Mouse (Mus musculus) neutrophil, adult 5-6 weeks (primary cell): ENCODE data around the gene Kctd7. TPM values are rescaled to one million over a fixed set of nuclear protein-coding genes. Genes with fewer than 3 reads are reported as not detected.

ENCODE experiments used
- ATAC-seq: fragments of 151-379, 151-347 bp; 2 replicates; pipeline ENCODE4 v1.8.0; 2017; ENCODE audit warnings: mild to moderate bottlenecking, moderate TSS enrichment; ENCODE audit not compliant: insufficient number of reproducible peaks, poor library complexity, low FRiP score, severe bottlenecking; ENCODE audit errors: extremely low read depth
- total RNA-seq: library from RNA; stranded (forward); fragments of 200-1000 nt; gene quantifications from 2 replicates; pipeline ENCODE4 v1.2.3, GENCODE M21; 2017

Kctd7 gene
- total RNA-seq, 1 experiment from 2014 or later: 3.0 TPM

DNA sequence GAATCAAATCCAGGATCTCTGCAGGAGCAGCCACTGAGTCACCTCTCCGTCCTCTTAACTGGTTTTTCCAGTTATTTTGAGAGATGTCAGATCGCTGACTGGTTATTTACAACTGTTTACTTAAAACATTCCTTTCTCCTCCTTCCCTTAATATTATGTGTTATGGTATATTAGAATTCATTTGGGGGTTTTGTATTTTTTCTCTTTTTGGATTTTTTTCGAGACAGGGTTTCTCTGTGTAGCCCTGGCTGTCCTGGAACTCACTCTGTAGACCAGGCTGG, 37.8 kb downstream of the Kctd7 start:
- ATAC-seq: no peak

DNA sequence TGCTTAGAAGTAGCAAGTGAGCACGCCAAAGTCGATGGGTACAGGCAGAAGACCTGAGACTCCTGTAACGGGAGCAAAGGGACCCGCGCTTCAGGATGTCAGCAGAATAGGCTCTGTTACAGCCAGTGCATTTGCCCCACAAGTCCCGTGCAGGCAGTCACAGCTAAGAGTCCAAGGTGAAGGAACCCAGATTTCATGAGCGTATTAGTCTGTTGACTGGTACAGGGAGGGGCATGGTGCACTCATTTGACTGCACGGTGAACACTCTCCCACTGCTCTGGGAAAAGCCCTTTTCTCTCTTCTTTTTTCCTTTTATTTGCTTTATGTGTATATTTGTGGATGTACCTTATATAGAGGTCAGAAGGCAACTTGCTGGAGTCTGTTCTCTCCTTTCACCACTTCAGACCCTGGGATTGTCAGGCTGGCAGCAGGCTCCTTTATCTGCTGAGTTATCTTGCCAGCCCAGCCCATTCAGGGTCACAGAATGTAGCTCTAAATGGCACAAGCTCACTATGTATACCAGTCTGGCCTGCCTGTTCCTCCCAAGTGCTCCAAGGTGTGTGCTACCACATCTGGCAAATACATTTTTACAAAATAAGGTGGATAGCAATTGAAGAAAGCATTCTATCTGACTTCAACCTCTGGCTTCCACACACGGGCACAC, 39.7 kb downstream of the Kctd7 start:
- no peak for ATAC-seq

DNA sequence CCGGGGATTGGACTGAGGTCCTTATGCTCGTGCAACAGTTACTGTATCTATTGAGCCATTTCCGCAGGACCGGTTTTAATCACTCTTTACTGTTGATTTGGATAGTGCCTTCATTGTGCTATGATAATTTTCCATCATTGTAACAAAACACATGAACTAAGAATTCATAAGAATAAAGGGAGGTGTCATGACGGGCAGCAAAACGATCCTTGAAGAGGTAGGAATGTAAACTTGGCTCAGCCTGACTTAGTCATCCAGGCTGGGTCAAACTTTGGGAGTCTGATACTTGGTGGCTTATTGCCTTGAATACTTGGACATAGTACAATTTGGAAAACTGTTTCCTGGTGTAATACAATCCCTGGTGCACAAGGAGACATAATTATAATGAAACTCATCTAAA, 40.7 kb downstream of the Kctd7 start:
- no peak for ATAC-seq

DNA sequence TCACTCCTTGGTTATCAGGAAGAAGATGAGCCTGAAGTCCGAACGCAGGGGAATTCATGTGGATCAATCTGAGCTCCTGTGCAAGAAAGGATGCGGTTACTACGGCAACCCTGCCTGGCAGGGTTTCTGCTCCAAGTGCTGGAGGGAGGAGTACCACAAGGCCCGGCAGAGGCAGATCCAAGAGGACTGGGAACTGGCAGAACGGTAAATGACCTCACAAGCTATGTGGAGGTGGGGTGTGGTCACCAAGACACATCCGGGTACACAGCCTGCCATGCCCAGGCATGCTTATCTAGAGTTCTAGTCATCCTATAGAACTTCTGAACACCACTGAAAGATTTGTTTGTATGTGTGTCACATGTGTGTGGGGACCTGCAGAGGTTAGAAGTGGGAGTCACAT, 42.7 kb downstream of the Kctd7 start:
- no peak for ATAC-seq

DNA sequence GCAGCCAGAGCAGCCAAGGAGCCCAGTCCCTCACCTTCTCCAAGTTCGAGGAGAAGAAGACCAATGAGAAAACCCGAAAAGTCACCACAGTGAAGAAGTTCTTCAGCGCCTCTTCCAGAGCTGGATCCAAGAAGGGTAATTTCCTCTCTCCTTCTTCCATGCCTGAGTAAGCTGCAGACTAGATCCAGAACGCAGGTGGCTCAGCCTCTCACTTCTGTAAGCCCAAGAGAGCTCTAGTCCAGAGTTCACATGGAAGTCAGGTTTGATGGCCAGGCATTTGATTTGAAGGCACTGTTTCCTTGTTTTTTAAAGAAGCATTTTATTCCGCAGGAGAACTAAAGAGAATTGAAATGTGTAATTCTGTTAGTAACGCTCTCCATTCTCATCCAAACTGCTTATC, 46.2 kb downstream of the Kctd7 start:
- ATAC-seq: no peak

DNA sequence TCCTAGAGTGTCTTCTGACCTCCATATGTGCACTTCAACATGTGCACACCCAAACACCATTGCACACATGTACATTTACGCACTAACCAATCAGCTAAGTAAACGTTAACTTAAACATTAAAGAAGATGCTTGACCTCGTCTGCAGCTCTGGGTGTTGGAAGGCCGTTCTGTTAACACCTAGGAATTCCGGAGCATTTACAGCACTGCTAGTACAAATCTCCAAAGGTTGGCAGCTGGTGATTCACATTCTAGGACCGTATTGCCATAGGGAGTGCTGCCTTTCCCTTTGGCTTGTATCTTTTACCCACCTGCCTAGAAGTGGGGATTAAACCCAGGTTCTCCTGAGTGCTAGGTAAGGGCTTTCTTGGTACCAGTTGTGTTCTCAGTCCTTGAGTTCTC, 47.2 kb downstream of the Kctd7 start:
- no peak for ATAC-seq

DNA sequence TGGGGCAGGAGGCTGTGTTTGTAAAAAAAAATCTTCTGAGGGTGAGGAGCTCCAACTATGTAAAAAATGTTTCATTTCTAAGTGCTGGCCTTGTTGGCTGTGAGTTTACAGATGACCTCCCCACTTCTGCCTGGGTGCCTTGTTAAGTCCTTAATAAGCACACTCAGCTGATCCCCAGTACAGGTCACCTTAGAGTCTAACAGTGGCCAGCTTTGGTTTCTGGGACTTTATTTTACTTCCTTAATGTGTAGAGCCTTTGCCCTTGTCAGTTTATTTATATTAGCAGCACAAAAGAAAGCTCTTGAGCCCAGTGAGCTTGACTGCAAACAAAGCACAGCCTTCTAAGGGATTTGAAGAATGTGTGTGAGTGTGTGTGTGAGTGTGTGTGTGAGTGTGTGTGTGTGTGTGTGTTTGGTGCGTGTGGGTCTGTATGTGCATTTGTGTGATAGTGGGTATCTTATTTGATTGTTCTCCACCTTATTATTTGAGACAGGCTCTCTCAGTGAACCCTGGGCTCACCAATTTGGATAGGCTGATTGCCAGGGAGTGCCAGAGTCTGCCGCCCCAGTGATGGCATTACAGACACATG, 47.8 kb downstream of the Kctd7 start:
- no peak for ATAC-seq

DNA sequence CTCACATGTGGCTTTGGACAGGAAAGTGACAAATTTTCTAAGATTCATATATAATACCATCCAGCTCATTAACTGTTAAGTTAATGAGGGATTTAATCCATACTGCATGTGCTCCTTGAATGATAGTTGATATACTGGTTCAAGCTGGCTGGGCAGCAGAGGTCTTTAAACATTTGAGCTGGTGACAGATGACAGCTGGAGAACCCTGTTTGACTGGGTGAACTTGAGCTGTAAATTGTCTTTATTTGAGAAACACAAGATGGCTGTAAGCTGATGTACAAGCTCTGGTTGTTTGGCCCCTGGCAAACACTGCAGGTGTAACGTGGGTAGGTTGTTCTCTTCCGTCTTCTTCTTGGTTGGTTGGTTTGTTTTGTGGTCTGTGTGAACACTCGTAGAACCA, 49.1 kb downstream of the Kctd7 start:
- no peak for ATAC-seq

DNA sequence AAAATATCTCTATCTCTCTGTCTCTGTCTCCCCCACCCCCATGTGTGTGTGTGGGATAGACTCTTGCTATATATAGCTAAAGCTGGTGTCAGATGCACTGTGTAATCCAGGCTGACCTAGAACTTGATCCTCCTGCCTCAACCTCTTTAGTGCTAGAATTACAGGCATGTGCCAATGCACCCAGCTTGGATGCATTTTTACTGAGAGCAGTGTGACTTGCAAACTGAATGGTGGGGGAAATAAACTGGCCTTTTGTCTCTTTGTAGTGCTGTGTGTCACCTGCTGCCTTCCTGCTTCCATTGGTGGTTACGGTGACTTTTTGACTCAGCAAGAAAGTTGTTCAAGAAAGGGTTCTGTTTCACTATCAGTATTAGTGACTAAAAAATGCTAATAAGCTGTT, 51.6 kb downstream of the Kctd7 start:
- no peak for ATAC-seq

DNA sequence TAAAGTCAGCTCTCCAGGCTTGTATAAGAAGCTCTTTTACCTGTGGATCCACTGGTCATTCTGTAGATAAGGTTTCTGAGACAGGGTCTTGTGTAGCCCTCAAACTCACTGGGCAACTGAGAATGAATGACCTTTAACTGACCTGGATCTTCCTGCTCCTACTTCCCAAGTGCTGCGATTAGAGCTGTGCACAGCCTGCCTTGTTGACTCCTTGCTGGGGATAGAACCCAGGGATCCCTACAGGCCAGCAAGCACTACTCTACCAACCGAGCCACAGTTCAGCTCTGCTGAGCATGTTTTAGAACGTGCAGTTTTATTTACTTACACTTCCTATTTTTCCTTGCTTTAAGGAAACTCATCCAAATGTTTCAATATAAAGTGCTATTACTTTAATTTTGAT, 52.8 kb downstream of the Kctd7 start:
- ATAC-seq: no peak

DNA sequence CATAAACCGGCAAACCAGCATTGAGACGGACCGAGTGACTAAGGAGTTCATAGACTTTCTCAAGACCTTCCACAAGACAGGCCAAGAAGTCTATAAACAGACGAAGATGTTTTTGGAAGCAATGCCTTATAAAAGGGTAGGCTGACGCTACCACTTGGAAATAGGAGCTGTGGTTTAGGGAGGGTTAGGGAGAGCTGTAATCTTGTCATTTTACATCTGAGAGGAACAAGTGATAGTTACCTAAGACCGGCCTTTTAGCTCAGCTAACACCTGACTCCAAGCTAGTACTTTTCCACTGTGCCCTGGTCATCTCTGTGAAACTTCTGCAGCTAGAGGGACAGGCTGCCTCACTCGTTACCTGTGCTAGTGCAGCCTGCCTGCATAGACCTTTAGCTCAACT, 53.3 kb downstream of the Kctd7 start:
- ATAC-seq: no peak

DNA sequence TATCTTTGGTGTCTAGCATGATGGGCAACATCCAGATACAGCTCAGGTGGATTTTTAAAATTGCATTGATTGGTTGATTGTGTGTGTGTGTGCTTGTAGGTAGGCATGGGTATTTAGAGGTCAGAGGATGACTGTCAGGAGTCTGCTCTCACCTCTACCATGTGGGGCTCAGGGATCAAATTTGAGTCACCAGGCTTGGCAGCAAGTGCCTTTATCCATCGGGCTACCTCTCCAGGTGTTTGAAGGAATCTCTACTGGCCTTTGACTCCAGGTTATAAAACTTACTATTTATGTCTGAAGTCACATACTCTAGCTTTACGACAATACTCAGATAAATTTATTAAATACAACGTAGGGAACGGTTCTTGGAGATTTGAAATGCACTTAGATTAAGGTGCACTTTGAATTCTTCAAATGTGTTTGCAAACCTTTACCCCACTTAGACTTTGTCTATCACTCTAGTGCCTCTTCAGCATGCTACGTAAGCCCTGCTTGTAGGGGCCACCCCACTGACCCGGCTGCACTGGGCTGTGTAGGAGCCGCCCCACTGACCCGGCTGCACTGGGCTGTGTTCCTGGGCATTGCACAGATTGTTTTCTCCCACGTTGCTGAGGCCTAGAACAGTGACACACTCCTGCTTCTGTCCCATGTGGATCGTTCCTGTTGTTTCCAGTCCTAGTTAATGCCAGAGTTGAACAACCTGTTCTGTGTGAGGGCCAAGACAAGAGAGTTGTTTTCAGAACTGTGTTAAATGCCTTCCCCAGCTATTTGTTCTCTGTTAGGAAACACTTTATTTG, 55.8 kb downstream of the Kctd7 start:
- no peak for ATAC-seq

DNA sequence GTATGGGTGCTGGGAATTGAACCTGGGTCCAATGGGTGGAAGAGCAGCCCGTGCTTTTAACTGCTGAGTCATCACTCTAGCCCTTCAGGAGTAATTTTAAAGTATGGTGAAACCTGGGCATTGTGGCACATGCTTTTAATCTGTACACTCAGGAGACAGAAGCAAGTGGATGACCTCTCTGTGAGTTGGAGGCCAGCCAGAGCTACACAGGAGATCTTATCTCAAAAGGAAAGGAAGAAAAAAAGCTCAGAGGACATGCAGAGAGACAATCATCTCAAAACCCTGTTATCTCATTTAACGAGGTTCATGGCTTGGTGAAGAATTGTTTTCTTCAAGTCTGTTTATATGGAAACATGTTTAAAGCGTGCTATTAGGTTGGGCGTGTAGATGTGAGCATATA, 59.3 kb downstream of the Kctd7 start:
- no peak for ATAC-seq

DNA sequence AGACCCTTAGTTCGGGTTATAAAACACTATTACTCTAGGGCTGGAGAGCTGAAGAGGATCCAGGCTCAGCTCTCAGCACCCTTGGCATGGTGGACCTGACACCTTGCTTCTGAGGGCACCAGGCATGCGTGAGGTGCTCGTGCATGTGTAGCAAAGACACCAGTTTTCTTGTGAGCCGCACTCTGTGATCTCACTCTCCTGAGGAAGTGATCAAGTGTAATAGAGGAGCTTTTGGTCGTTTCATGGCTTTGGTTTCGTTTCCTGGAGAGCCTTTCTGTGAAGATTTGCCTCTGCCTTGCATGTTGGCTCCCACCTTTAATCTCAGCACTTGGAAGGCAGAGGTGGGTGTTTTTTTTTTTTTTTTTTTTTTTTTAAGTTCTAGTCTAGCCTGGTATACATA, 59.9 kb downstream of the Kctd7 start:
- peak; percentile 31; the same call in 1 of the 2 replicates for ATAC-seq

Other genes with a start within 250 kb of the Kctd7 start
- gene Zbed5, start 249.1 kb upstream of the Kctd7 start, total RNA-seq: 1.4 and 1.7 TPM in 2 replicates
- gene Phkg1, start 246.3 kb upstream of the Kctd7 start, total RNA-seq: 0.93 TPM in 1 of 2 replicates, not detected in the other
- 10.5 and 13.3 TPM in 2 replicates for gene Nupr1l, start 236.3 kb upstream of the Kctd7 start, total RNA-seq
- gene Vkorc1l1, start 202.9 kb upstream of the Kctd7 start, total RNA-seq: 11.9 and 14.3 TPM in 2 replicates
- 32.0 and 33.5 TPM in 2 replicates for gene Gusb, start 141.8 kb upstream of the Kctd7 start, total RNA-seq
- gene Asl, start 115.6 kb upstream of the Kctd7 start, total RNA-seq: 7.6 and 7.7 TPM in 2 replicates
- gene Crcp, start 115.6 kb upstream of the Kctd7 start, total RNA-seq: 24.9 and 40.4 TPM in 2 replicates
- 19.8 and 23.3 TPM in 2 replicates for gene Tpst1, start 71.5 kb upstream of the Kctd7 start, total RNA-seq
- gene Rabgef1, start 26.9 kb downstream of the Kctd7 start, total RNA-seq: 52.1 and 58.2 TPM in 2 replicates
- gene Tmem248, start 72.2 kb downstream of the Kctd7 start, total RNA-seq: 32.9 and 34.9 TPM in 2 replicates
- 114 and 118 TPM in 2 replicates for gene Sbds, start 110.7 kb downstream of the Kctd7 start, total RNA-seq
- gene Tyw1, start 110.8 kb downstream of the Kctd7 start, total RNA-seq: 21.2 and 23.5 TPM in 2 replicates
- not detected in 2 replicates for gene Caln1, start 224.6 kb downstream of the Kctd7 start, total RNA-seq
- not detected in 2 replicates for gene A330070K13Rik, start 239.8 kb downstream of the Kctd7 start, total RNA-seq